Mouse (Mus musculus): ENCODE results near the gene Irgq.
A peak's percentile ranks its signal among the peaks of the same experiment; 100 is the strongest.
"Not testable (repeated sequence)": the region's sequence is repeated elsewhere in the genome, so short reads cannot be mapped to it uniquely, and the experiment has no call there.

Irgq gene

DNA sequence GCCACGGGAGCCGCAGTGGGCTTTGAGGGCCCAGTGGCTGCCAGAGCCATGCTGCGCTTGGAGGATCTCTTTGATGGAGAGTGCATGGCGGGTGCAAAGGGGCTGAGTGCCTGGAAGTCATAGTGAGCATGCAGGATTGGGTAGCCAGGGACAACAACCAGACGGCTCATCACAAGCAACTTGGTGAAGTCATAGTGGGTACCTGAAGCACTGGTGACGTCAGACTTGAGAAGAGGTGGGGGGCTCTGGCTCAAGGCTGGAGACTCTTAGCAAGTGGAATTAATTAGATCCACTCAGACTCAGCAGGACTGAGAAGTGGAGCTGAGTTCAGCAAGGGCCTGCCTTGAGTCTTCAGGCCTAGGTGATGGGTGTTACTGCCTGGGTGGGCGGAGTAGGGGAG is 18.1 kb upstream of the Irgq start, which contains the start of gene AC161166.1:
TSS of gene AC161166.1 (minus strand) at position 101 of the 400 bp plus-strand sequence.
- DNase-seq (ENCODE audit: low spot score in 2 of 2) = no peak

DNA sequence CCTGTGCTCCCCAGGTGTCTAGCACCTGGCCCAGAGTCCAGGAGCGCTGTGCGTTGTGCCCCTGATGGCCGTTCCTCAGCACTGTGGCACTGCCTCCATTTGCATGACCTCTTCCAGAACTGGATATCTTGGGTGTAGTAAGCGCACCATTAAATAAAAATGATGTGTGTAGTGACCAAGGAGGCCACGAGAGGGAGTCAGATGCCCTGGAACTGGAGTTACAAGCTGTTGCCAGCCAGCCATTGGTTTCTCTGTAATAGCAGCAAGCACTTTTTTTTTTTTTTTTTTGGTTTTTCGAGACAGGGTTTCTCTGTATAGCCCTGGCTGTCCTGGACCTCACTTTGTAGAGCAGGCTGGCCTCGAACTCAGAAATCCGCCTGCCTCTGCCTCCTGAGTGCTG is 14.2 kb upstream of the Irgq start:
- not testable (repeated sequence) for DNase-seq (ENCODE audit: low spot score in 2 of 2)

DNA sequence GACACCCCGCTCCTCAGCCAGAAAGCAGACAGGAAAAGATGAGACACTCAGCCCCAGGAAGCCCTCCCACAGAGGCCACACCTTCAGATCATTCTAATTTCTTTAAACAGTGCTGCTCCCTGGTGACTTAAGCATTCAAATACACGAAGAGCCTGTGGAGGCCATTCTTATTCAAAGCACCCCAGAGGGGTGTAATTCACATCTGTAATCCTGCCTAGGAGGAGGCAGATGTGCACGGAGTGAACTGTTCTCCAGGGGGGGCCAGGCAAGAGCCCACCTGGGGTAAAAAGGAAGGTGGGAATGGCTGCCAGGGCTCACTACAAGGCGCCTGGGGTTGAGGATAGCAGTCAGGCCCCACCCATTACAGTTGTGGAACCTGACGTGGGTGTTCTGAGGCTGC is 13.4 kb upstream of the Irgq start:
- no peak for DNase-seq (ENCODE audit: low spot score in 2 of 2)

GRCm38 (mm10) chr7:24517654-24518053 is 12.8 kb upstream of the Irgq start:
- DNase-seq (ENCODE audit: low spot score in 2 of 2) = no peak

DNA sequence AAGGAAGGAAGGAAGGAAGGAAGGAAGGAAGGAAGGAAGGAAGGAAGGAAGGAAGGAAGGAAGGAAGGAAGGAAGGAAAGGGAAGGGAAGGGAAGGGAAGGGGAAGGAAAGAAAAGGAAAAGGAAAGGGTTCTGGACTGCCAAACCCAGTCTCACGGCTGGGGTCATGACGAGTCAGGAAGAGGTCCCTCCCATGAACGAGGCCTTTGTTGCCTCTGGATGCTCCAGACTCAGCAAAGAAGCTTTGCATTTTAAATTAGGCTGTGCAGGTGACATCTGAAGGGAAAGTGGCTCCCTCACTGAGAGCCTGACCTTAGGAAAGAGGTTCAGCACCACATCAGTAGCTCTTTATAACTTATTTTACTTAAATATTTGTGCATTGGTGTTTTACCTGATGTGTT is 11.4 kb upstream of the Irgq start:
- no peak for DNase-seq (ENCODE audit: low spot score in 2 of 2)

DNA sequence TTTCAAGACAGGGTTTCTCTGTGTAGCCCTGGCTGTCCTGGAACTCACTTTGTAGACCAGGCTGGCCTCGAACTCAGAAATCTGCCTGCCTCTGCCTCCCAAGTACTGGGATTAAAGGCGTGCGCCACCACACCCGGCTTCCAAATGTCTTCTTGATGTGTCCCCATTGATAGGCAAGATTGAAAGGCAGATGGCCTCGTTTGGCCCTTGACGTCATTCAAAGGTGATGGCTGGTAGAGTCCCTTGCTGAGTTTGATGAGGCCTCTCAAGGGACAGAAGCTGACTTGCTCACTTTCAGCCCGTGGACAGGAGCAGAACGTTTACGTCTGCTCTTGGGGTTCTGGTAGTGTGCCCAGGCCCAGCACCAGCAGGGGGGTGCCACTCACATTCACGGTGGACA is 10.4 kb upstream of the Irgq start:
- not testable (repeated sequence) for DNase-seq (ENCODE audit: low spot score in 2 of 2)

- no peak for DNase-seq (ENCODE audit: low spot score in 2 of 2)
These were observed 7.7 kb upstream of the Irgq start for GRCm38 (mm10) chr7:24522805-24523204.

DNA sequence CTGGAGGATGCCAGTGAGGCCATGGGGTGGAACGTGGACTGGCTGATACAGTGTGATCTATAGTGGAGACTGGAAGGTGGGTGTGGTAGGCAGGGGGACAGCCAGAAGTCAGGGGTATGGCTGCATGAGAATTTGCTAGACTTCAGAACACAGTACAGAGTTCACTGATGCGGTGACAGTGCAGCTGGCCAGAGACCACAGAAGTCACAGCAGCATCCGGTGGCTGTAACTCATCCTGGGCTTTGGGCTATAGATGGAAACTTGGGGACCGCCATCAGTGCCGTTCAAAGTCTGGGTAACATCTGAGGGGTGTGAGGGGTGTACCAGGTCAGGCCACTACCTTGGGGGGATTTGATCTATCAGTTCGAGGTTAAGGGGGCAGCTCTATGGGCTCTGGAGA is 6.8 kb upstream of the Irgq start:
- no peak for DNase-seq (ENCODE audit: low spot score in 2 of 2)

DNA sequence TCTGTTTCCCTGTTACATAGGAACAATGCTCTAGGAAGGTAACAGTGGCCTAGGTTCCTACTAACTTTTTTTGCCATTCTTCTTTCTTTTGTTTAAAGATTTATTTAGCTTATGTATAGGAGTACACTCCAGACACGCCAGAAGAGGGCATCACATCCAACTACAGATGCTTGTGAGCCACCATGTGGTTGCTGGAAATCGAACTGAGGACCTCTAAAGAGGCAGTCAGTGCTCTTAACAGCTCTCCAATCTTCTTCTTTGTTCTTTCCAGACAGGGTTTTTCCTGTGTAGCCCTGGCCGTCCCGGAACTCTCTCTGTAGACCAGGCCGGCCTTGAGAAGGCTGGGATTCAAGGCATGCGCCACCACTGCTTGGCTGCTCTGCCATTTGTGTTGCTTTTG is 5.5 kb upstream of the Irgq start:
- DNase-seq (ENCODE audit: low spot score in 2 of 2) = no peak

DNA sequence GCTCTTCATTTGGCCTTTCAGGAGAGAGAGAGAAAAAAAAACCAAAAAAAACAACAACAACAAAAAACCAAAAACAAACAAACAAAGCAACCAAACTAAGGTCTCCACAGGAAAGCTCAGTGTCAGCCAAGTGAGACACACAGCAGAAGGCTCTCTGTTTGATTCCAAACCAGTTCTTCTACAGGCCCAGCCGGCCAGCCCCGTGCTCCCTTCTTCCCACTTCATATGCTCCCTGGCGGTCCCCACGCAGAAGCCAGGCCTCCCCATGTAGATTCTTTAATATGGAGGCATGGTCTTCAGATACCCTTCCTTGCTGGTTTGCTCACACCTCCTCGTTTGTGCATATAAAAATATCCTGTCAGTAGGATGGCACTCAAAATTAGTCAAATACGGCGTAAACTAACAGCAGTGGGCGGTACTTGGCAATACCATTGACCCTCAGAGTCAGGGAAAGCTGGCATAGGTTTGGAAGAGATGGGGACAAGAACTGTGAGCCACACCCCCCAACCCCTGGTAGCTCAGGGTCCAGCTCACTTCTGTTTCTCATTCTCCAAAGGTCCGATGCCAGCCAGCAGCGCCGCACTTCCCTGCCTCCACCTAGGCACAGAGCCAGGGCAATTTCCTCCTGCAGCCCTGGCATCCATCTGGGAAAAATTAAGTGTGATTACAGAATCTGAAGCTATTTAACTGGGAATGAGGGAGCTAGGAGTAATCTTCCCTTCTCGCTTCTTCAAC is 4.6 kb upstream of the Irgq start:
- no peak for DNase-seq (ENCODE audit: low spot score in 2 of 2)

GRCm38 (mm10) chr7:24528861-24529260 is 1.6 kb upstream of the Irgq start:
- DNase-seq (ENCODE audit: low spot score in 2 of 2) = no peak

DNA sequence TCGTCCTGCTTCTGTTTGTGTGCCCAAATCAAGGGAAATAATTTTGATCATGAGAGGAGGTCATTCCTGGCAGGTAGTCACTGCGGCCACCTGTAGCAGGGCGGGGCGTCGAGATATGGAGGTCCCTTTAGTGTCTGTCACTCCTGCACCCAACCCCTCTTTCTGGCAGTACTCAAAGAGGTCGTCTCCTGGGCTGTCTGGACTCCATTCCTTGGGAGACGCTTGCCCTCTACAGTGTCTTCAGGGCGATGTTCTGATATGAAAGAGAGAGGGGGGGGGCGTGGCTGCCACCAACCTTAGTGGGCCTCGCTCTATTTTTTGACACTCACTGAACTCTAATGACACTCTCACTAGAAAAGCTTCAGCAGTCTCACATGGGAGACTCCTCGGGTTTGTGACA is 909 bp upstream of the Irgq start:
- DNase-seq (ENCODE audit: low spot score in 2 of 2) = no peak

- peak; percentile 67 to 76 for DNase-seq (ENCODE audit: low spot score in 2 of 2)
These were observed 902 bp downstream of the Irgq start for GRCm38 (mm10) chr7:24531211-24531971.

DNA sequence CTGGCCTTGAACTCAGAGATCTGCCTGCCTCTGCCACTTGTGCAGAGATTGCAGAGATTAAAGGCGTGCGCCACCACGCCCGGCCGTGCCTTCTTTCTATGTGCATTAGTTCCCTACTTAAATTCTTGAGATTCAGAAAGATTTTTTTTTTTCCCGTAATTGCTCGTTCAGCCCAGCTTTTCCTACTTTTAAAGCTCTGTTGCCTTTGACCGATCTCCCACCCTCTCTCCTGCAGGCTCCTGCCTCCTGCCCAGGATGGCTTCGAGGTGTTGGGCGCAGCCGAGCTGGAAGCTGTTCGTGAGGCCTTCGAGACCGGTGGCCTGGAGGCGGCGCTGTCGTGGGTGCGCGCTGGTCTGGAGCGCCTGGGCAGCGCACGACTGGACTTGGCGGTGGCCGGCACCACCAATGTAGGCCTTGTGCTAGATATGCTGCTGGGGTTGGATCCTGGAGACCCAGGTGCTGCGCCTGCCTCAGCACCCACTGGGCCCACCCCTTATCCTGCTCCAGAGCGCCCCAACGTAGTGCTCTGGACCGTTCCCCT is 2.6 kb downstream of the Irgq start:
- no peak for DNase-seq (ENCODE audit: low spot score in 2 of 2)

GRCm38 (mm10) chr7:24533806-24534205 is 3.3 kb downstream of the Irgq start:
- no peak for DNase-seq (ENCODE audit: low spot score in 2 of 2)

GRCm38 (mm10) chr7:24534301-24534700 is 3.8 kb downstream of the Irgq start:
- no peak for DNase-seq (ENCODE audit: low spot score in 2 of 2)

- DNase-seq (ENCODE audit: low spot score in 2 of 2) = no peak
These were observed 6.6 kb downstream of the Irgq start for GRCm38 (mm10) chr7:24537081-24537480.

DNA sequence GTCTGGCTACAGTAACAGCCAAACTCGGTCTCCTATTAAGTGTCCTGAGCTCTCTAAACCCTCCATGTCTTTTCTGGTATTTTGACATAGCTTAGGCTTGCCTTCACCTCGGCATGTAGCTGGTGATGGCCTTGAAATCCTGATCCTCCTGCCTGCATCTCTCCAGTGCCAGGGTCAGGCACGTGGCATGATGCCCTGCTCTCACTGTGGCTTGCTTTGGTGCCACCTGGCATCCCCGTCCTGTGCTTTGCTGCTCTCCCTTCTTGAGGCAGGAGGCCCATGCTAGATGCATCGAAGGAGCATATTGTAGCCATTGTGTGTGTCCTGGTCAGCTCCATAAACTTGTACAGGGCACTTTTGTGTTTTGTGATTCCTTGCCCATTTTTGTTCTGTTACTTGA is 7.1 kb downstream of the Irgq start:
- DNase-seq (ENCODE audit: low spot score in 2 of 2) = no peak

DNA sequence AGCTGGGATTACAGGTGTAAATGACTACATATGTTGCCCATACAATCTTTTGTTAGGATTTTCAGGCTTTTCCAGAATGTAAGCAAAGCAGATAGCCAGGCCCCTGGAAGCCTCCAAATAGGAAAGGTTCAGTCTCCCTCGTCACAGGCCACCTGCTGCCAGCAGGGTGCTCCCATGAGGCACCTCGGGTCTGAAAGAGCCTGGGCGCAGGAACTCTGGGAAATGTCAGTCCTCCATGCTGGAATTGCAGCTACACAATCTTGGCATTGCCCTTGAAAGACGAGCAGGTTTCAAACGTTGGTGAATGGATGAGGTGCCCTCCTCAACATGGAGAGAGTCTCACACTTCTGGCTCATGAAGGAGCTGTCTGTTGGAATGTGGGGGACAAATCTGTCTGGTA is 7.7 kb downstream of the Irgq start:
- no peak for DNase-seq (ENCODE audit: low spot score in 2 of 2)

GRCm38 (mm10) chr7:24538701-24539100 is 8.2 kb downstream of the Irgq start:
- no peak for DNase-seq (ENCODE audit: low spot score in 2 of 2)

DNA sequence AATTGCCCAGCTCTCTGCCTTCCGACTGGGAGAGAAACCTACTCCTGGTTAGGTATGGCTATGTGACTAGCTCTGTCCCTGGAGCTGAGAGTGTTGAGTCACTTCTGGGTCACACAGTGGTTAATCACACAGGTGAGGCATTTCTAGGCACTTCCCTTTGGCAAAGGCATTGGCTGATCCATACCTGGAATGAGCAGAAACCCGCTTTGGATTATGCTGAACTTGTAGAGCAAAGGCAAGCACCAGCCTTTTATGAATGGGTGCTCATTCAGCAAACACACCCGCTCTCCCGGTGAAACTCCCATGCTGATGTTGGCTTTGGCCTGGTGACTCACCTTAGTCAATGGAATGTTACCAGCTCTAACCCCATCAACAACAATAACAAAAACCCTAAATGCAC is 9.2 kb downstream of the Irgq start:
- DNase-seq (ENCODE audit: low spot score in 2 of 2) = peak in 1 of 2 experiments; percentile 49

DNA sequence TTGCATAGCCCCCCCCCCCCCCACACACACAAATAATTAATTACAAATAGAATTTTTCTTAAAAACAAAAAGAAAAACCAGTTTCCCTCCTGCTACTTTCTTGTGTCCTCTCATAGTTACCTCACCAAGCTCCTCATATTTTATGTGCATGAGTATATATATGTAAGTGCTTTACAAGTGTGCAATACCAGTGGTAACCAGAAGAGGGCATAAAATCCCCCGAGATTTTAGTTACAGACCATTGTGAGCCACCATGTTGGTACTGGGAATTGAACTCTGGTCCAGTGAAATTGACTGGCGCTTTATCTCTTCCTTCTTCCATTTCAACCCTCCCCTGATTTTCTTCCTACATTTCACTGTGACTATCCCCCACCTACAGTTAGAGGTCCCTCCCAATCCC is 14.0 kb downstream of the Irgq start:
- DNase-seq (ENCODE audit: low spot score in 2 of 2) = no peak

DNA sequence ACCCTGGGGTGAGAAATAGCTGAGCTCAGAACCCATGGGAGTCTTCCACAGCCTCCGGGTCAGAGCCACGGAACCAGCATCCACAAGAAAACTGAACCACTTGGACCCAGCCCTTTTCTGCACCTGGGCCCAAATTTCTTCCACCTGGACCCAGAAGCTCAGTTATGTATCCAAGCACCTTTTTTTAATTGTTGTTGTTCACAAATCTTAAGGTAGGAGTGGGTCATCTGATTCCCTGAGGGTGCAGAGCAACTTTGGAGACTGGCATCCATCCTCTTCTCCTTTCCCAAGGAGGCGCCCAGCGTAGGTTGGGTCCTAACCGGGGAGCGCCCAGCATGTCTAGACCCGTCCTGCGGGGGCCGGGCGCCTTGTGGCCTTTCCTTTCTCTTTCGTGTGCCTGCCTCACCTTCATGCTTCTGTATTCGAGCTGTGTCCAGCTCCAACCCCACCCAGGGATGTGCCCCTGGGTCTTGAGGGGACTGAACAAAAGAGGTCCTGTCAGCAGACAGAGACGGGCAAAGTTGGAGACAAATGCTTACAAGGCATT is 15.7 kb downstream of the Irgq start, which contains the start of the genes Pinlyp and Xrcc1:
TSS of gene Pinlyp (minus strand) at position 51 of the 547 bp plus-strand sequence.
TSS of gene Xrcc1 (plus strand) at position 222 of the 547 bp plus-strand sequence.
- DNase-seq (ENCODE audit: low spot score in 2 of 2) = peak in 1 of 2 experiments; percentile 53
